Mouse (Mus musculus) MEL (cell line): ENCODE measurements around the gene Cntf.

Experiments
- CHD1 ChIP-seq: IDR thresholded peaks from 2 replicates; pipeline ENCODE4 v1.6.1; 2012; ENCODE audit warnings: low read depth, mild to moderate bottlenecking, inconsistent platforms, low read length, improper control_type of control experiment
- CTCF ChIP-seq, 3 experiments: IDR thresholded peaks in 2 of 3; conservative IDR thresholded peaks in 1 of 3; 2 replicates each; pipeline ENCODE4 v1.5.1; 2011 to 2012; ENCODE audit warnings: low read length in 3 of 3, low read depth in 2 of 3, mild to moderate bottlenecking in 2 of 3, improper control_type of control experiment in 1 of 3, inconsistent platforms in 1 of 3, mixed read lengths in 1 of 3, moderate library complexity in 1 of 3; ENCODE audit not compliant: control insufficient read depth in 1 of 3, insufficient read depth in 1 of 3, poor library complexity in 1 of 3, severe bottlenecking in 1 of 3
- E2F4 ChIP-seq: IDR thresholded peaks from 2 replicates; pipeline ENCODE4 v1.6.1; 2011; ENCODE audit warnings: low read depth, low read length, improper control_type of control experiment, borderline replicate concordance
- HCFC1 ChIP-seq: IDR thresholded peaks from 2 replicates; pipeline ENCODE4 v1.6.1; 2012; ENCODE audit warnings: low read depth, mild to moderate bottlenecking, inconsistent platforms, low read length, improper control_type of control experiment, moderate library complexity
- MAX ChIP-seq: IDR thresholded peaks from 2 replicates; pipeline ENCODE4 v1.6.1; 2011; ENCODE audit warnings: low read length, improper control_type of control experiment
- MXI1 ChIP-seq: IDR thresholded peaks from 2 replicates; pipeline ENCODE4 v1.6.1; 2011; ENCODE audit warnings: mild to moderate bottlenecking, low read depth, low read length, improper control_type of control experiment
- TAL1 ChIP-seq: IDR thresholded peaks from 2 replicates; pipeline ENCODE4 v1.6.1; 2012; ENCODE audit warnings: mild to moderate bottlenecking, inconsistent platforms, low read length, moderate library complexity, mixed read lengths

DNA sequence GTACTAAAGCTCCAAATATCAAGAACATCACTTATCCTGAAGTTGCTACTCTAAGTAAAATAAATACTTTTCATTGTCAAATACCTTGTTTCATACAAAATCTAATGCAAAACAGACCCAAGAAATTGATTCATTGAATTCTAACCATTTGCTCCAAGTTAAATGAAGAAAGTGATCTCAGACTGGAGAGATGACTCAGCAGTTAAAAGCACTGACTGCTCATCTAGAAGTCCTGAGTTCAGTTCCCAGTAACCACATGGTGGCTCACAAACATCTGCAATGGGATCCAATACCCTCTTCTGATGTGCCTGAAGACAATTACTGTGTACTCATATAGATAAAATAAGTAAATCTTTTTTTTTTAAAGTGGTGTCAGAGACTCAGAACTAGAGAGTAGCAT lies 15.0 kb upstream of the Cntf start:
- TF ChIP-seq HCFC1: no peak
- TF ChIP-seq TAL1: no peak
- TF ChIP-seq MAX: no peak
- no peak for TF ChIP-seq CTCF (IDR thresholded peaks at IDR 0.05 in 2 of 3, conservative IDR thresholded peaks at IDR 0.05 in 1 of 3; ENCODE audit: control insufficient read depth in 1 of 3, insufficient read depth in 1 of 3, low read depth in 2 of 3, low read length in 3 of 3, poor library complexity in 1 of 3, severe bottlenecking in 1 of 3)
- no peak for TF ChIP-seq MXI1
- TF ChIP-seq E2F4: no peak
- TF ChIP-seq CHD1: no peak
